Mouse (Mus musculus): ENCODE measurements at regions not wholly inside any gene's neighbourhood (a gene's known extent, or its start where the extent isn't known, plus 50 kb on each side); places are given as distances from the start of the nearest gene placed in this dataset.

- DNase-seq (ENCODE audit: low spot score in 2 of 2) = peak in 1 of 2 experiments; percentile 8
These were observed 1588.7 kb upstream of the Got2 start for GRCm38 (mm10) chr8:97477098-97477457.

- no peak for DNase-seq (ENCODE audit: low spot score in 2 of 2)
These were observed 1588.2 kb upstream of the Got2 start for GRCm38 (mm10) chr8:97476430-97477097.

- no peak for DNase-seq (ENCODE audit: low spot score in 2 of 2)
These were observed 1585.0 kb upstream of the Got2 start for GRCm38 (mm10) chr8:97473326-97473725.

- no peak for DNase-seq (ENCODE audit: low spot score in 2 of 2)
These were observed 1573.1 kb upstream of the Got2 start for GRCm38 (mm10) chr8:97461478-97461877.

- no peak for DNase-seq (ENCODE audit: low spot score in 2 of 2)
These were observed 1559.3 kb upstream of the Got2 start for GRCm38 (mm10) chr8:97447696-97448095.

- no peak for DNase-seq (ENCODE audit: low spot score in 2 of 2)
These were observed 1553.1 kb upstream of the Got2 start for GRCm38 (mm10) chr8:97441483-97441882.

GRCm38 (mm10) chr8:97433584-97433983, 1545.2 kb upstream of the Got2 start:
- DNase-seq (ENCODE audit: low spot score in 2 of 2) = no peak

GRCm38 (mm10) chr8:97431467-97431866, 1543.1 kb upstream of the Got2 start:
- no peak for DNase-seq (ENCODE audit: low spot score in 2 of 2)

- DNase-seq (ENCODE audit: low spot score in 2 of 2) = no peak
These were observed 1534.0 kb upstream of the Got2 start for GRCm38 (mm10) chr8:97422331-97422730.

GRCm38 (mm10) chr8:97414742-97415141, 1526.4 kb upstream of the Got2 start:
- no peak for DNase-seq (ENCODE audit: low spot score in 2 of 2)

- DNase-seq (ENCODE audit: low spot score in 2 of 2) = no peak
These were observed 1515.0 kb upstream of the Got2 start for GRCm38 (mm10) chr8:97403308-97403707.

- no peak for DNase-seq (ENCODE audit: low spot score in 2 of 2)
These were observed 1509.0 kb upstream of the Got2 start for GRCm38 (mm10) chr8:97397327-97397719.

GRCm38 (mm10) chr8:97396634-97397326, 1508.4 kb upstream of the Got2 start:
- DNase-seq (ENCODE audit: low spot score in 2 of 2) = no peak

GRCm38 (mm10) chr8:97389651-97390050, 1501.3 kb upstream of the Got2 start:
- peak; percentile 5 to 13 for DNase-seq (ENCODE audit: low spot score in 2 of 2)

GRCm38 (mm10) chr8:97389149-97389548, 1500.8 kb upstream of the Got2 start:
- peak in 1 of 2 experiments; percentile 51 for DNase-seq (ENCODE audit: low spot score in 2 of 2)

GRCm38 (mm10) chr8:97374911-97375771, 1486.8 kb upstream of the Got2 start:
- no peak for DNase-seq (ENCODE audit: low spot score in 2 of 2)

- DNase-seq (ENCODE audit: low spot score in 2 of 2) = peak in 1 of 2 experiments; percentile 29
These were observed 1458.3 kb upstream of the Got2 start for GRCm38 (mm10) chr8:97346630-97347029.

- DNase-seq (ENCODE audit: low spot score in 2 of 2) = no peak
These were observed 1427.2 kb upstream of the Got2 start for GRCm38 (mm10) chr8:97315497-97315896.

- DNase-seq (ENCODE audit: low spot score in 2 of 2) = no peak
These were observed 1420.0 kb upstream of the Got2 start for GRCm38 (mm10) chr8:97308304-97308703.

- no peak for DNase-seq (ENCODE audit: low spot score in 2 of 2)
These were observed 1382.2 kb upstream of the Got2 start for GRCm38 (mm10) chr8:97270582-97270981.

GRCm38 (mm10) chr8:97260964-97261363, 1372.6 kb upstream of the Got2 start:
- DNase-seq (ENCODE audit: low spot score in 2 of 2) = no peak

- DNase-seq (ENCODE audit: low spot score in 2 of 2) = no peak
These were observed 1365.8 kb upstream of the Got2 start for GRCm38 (mm10) chr8:97254169-97254568.

Data from layer of hippocampus, postnatal 14 days (tissue).